Mouse (Mus musculus): ENCODE data around the gene Hcst. TPM values are rescaled to one million over a fixed set of nuclear protein-coding genes. Genes with fewer than 3 reads are reported as not detected.

The Hcst gene
- polyA plus RNA-seq, 1 experiment from 2014 or later: 2.7 TPM

DNA sequence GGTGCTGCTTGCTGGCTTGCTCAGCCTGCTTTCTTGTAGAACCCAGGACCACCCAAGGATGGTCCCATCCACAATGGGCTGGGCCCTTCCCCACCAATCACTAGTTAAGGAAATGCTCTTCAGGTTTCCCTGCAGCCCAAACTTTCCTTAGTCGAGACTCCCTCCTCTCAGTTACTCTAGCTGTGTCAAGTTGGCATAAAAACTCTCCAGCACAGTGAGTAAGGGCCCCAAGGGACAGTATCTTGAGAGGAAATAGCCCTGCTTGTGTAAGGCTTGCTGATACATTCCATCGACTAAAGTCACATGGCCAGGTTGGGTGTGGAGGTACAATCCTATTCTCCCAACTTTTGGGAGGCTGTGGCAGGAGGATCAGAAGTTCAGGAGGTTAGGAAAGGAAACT lies 10.5 kb upstream of the Hcst start:
- no peaks in the 10 kb centered on the region for H3K4me1 ChIP-seq
- H3K4me2 ChIP-seq: no peak overlapping the region
- H3K27me3 ChIP-seq: peaks cover under 1% of the 10 kb centered on the region; the same call in 1 of the 2 replicates
- WGBS: 31% methylated on average over 2 of the region's 2 CpGs
- no peak for ATAC-seq (ENCODE audit: insufficient number of reproducible peaks, low FRiP score, low TSS enrichment, low read depth)
- peaks cover 17% of the 10 kb centered on the region; the same call in 1 of the 2 replicates for H3K36me3 ChIP-seq
- H3K9me3 ChIP-seq: no peaks in the 10 kb centered on the region
- no peak overlapping the region for H3K9ac ChIP-seq
- H3K4me3 ChIP-seq: no peak overlapping the region
- H3K27ac ChIP-seq: no peak overlapping the region

DNA sequence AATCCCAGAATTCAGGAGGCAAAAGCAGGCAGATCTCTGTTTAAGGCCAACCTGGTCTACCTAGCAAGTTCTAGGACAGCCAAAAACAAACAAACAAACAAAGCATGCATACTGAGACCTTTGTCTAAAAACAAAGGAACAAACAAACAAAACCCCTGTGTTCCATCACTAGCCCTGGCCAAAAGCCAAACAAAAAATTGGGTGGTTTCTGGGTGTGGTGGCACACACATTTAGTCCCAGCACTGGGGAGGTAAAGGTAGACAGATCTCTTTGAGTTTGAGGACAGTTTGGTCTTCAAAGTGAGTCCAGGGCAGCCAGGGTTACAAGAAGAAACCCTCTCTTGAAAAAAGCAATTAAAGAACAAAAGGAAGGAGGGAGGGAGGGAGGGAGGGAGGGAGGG lies 9.7 kb upstream of the Hcst start:
- Histone ChIP-seq H3K9ac (no peak overlapping the region), H3K27ac (no peak overlapping the region), H3K36me3 (0 out of 2 replicates have a peak, but pooled peaks cover 18% of the 10 kb centered on the region), H3K27me3 (no peaks in the 10 kb centered on the region), H3K4me2 (no peak overlapping the region), H3K4me3 (no peak overlapping the region), H3K9me3 (no peaks in the 10 kb centered on the region), H3K4me1 (no peaks in the 10 kb centered on the region)
- ATAC-seq (ENCODE audit: insufficient number of reproducible peaks, low FRiP score, low TSS enrichment, low read depth): no peak

DNA sequence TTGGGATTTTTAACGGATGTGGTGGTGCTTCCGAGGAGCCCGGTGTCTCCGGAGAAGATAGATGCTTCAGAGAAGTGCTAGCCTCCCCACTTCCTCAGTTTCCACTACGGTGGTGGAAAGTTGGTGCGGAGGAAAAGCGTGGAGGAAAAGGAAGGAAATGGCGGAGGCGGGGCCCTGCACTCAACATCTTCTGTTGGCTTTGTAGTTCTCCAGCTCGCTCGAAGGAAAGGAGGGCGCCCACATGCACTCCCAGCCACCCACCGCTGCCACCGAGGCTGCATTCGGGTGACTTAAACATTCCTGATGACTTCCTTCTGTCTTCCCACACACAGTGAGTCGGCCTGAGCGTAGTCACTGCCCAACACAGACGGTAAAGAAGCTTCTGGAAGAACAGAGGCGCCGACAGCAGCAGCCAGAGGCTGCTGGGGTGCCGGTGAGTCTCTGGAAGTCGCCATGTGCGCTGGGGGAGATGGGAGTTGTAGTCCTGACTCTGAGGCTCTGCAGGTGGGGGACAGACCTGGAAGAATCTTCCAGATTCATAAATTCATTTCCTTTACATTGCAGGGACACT lies 3.5 kb upstream of the Hcst start:
- no peaks in the 10 kb centered on the region for H3K9me3 ChIP-seq
- H3K36me3 ChIP-seq: 0 out of 2 replicates have a peak, but pooled peaks cover 18% of the 10 kb centered on the region
- H3K9ac ChIP-seq: 0 out of 2 replicates have a peak overlapping the region, but pooled peaks have one; percentile 37
- ATAC-seq (ENCODE audit: insufficient number of reproducible peaks, low FRiP score, low TSS enrichment, low read depth): no peak
- H3K27ac ChIP-seq: peak overlapping the region; percentile 2; the same call in 1 of the 2 replicates
- peak overlapping the region; percentile 58 for H3K4me3 ChIP-seq
- H3K27me3 ChIP-seq: peaks cover 3% of the 10 kb centered on the region; the same call in 1 of the 2 replicates
- H3K4me2 ChIP-seq: peak overlapping the region; percentile 93
- WGBS: 39% methylated on average over 23 of the region's 23 CpGs
- peaks cover 25% of the 10 kb centered on the region for H3K4me1 ChIP-seq

DNA sequence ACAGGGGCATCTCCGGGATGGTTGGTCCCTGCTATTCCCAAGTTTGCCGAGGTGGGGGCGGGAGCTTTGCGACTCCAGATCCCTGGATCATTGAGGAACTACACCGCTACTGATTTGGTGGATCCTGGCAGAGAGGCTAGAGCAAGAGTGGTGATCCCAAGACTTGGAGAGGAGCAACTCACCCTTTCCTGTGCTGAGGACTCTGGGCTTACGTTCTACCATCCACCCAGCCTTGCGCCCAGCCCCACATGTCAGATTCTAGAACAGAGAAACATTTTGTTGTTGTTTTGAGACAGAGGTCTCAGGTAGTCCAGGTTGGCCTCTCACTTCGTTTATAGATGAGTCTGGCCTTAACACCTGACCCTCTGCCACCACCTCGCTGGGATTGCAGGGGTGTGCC lies 2.9 kb upstream of the Hcst start:
- peaks cover 3% of the 10 kb centered on the region; the same call in 1 of the 2 replicates for H3K27me3 ChIP-seq
- peak overlapping the region; percentile 36; the same call in 1 of the 2 replicates for H3K9ac ChIP-seq
- 12% methylated on average over 9 of the region's 9 CpGs for WGBS
- H3K4me1 ChIP-seq: peaks cover 25% of the 10 kb centered on the region
- no peaks in the 10 kb centered on the region for H3K9me3 ChIP-seq
- peak overlapping the region; percentile 93 for H3K4me2 ChIP-seq
- H3K36me3 ChIP-seq: 0 out of 2 replicates have a peak, but pooled peaks cover 18% of the 10 kb centered on the region
- peak overlapping the region; percentile 58 for H3K4me3 ChIP-seq
- ATAC-seq (ENCODE audit: insufficient number of reproducible peaks, low FRiP score, low TSS enrichment, low read depth): no peak
- 0 out of 2 replicates have a peak overlapping the region, but pooled peaks have one; percentile 2 for H3K27ac ChIP-seq

DNA sequence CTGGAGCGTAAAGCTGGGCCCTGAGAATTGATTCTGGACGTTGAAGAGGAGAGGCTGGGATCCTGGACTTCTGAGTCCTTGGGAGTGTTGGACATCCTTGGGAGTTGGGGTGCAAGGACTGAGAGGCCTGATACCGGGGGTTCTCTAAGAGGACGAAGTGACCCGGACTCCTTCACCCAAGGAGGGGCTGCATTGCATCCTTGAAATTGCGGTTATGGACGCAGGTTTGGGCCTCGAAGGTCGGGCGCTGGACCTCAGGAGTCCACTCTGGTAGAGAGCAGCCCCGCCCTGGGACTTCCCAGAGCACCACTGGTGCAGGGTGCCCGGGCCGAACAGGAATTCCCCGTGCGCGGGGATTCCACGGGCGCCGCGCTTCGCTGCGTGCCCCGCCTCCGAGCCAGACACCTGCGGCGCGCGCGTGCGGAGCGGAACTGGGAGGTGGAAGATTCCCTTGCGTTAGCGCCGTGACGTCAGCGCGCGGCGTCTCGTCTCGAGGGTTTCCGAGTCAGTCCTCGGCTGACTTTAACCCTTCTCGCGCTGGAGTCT lies 2.3 kb upstream of the Hcst start:
- Histone ChIP-seq H3K4me3 (peak overlapping the region; percentile 58), H3K9me3 (no peaks in the 10 kb centered on the region), H3K9ac (peak overlapping the region; percentile 36), H3K27ac (no peak overlapping the region), H3K4me1 (peaks cover 25% of the 10 kb centered on the region), H3K36me3 (0 out of 2 replicates have a peak, but pooled peaks cover 16% of the 10 kb centered on the region), H3K27me3 (peaks cover 3% of the 10 kb centered on the region; the same call in 1 of the 2 replicates), H3K4me2 (peak overlapping the region; percentile 93)
- WGBS: under 1% methylated on average over 45 of the region's 45 CpGs
- peak; percentile 27; the same call in 1 of the 2 replicates for ATAC-seq (ENCODE audit: insufficient number of reproducible peaks, low FRiP score, low TSS enrichment, low read depth)

DNA sequence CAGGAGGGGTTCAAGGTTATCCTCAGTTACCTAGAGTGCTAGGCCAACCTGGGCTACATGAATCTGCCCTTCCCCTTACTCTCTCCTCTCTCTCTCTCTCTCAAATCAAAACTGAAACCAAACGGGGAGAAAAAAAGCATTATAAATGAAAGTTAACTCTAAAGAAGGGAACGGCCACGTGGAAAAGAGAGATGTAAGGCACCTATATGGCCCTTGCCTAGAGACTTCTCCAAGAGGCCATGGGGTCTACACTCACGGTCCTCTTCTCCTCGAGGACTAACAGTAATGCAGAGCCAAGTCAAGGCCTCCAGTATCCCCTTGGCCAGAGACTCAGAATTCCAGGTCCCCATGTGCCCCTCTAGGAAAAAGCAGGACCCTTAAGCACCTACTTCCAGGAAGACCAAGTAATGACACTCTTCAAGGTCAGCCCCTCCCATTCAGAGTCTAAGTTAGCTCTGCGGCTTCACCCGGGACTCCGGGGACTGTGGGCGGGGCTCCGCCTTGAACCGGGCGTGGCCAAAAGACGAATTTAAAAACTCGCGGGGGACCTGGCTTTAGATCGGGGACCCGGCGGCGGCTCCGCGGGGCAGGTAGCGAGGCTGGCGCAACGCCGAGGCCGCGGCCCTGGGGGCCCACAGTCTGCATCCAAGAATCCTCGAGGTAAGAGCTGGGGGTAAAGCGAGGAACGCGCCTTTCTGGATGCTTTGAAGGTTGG lies 1.7 kb upstream of the Hcst start, which contains the start of gene Nfkbid:
Nfkbid (plus strand) TSS at position 558 of the 715 bp plus-strand sequence.
- peak within 1 kb of the TSS; percentile 58 for H3K4me3 ChIP-seq
- H3K9ac ChIP-seq: peak within 1 kb of the TSS; percentile 36
- no peaks in the 10 kb centered on the region for H3K9me3 ChIP-seq
- H3K4me1 ChIP-seq: peaks cover 25% of the 10 kb centered on the region
- H3K4me2 ChIP-seq: peak within 1 kb of the TSS; percentile 93
- 0 out of 2 replicates have a peak within 1 kb of the TSS, but pooled peaks have one; percentile 2 for H3K27ac ChIP-seq
- 10% methylated on average over 31 of the region's 31 CpGs for WGBS
- H3K27me3 ChIP-seq: peaks cover 3% of the 10 kb centered on the region; the same call in 1 of the 2 replicates
- H3K36me3 ChIP-seq: 0 out of 2 replicates have a peak, but pooled peaks cover 11% of the 10 kb centered on the region
- ATAC-seq (ENCODE audit: insufficient number of reproducible peaks, low FRiP score, low TSS enrichment, low read depth): no peak

DNA sequence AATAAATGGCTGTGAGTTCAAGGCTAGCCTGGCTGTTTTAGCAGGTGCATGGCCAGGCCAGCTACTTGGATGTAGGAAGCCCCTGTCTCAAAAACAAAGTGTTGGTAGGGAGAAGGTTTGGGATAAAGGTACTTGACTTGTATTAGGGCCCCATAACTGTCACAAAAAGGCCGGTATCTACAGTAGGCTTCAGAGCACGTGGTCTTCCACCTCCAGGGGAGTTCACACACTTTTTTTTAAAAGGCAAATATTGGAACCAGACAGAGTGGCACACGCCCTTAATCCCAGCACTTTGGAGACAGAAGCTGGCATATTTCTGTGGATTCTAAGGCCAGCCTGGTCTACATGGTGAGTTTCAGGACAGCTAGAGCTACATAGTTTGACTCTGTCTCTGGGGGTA lies 1.0 kb upstream of the Hcst start:
- H3K36me3 ChIP-seq: 0 out of 2 replicates have a peak, but pooled peaks cover 6% of the 10 kb centered on the region
- peaks cover 3% of the 10 kb centered on the region; the same call in 1 of the 2 replicates for H3K27me3 ChIP-seq
- H3K4me1 ChIP-seq: peaks cover 25% of the 10 kb centered on the region
- no peak for ATAC-seq (ENCODE audit: insufficient number of reproducible peaks, low FRiP score, low TSS enrichment, low read depth)
- H3K9me3 ChIP-seq: no peaks in the 10 kb centered on the region
- no peak overlapping the region for H3K27ac ChIP-seq
- no peak overlapping the region for H3K9ac ChIP-seq
- no peak overlapping the region for H3K4me2 ChIP-seq
- 71% methylated on average over 3 of the region's 3 CpGs for WGBS
- no peak overlapping the region for H3K4me3 ChIP-seq

DNA sequence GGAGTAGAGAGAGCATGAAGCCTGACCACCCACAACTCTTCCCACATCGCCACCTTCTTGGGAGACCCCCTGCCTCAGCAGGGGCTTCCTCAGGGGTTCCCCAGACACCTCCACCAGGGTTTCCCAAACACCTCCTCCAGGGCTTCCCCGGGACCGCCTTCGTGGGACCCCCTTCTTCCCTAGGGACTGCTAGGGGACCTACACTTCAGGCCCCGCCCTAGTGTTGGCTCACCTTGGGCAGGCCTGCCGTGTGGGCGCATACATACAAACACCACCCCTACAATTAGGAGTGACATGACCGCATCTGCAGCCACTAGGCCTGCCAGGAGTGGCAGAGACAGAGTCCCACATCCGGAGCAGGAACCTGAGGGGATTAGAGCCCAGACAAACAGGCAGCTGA lies 1.8 kb downstream of the Hcst start:
- 78% methylated on average over 9 of the region's 9 CpGs for WGBS
- no peak for ATAC-seq (ENCODE audit: insufficient number of reproducible peaks, low FRiP score, low TSS enrichment, low read depth)
- peaks cover 17% of the 10 kb centered on the region for H3K4me1 ChIP-seq
- no peak overlapping the region for H3K4me3 ChIP-seq
- H3K27me3 ChIP-seq: 0 out of 2 replicates have a peak, but pooled peaks cover 3% of the 10 kb centered on the region
- no peak overlapping the region for H3K9ac ChIP-seq
- H3K4me2 ChIP-seq: no peak overlapping the region
- no peak overlapping the region for H3K27ac ChIP-seq
- H3K9me3 ChIP-seq: no peaks in the 10 kb centered on the region
- H3K36me3 ChIP-seq: no peaks in the 10 kb centered on the region

DNA sequence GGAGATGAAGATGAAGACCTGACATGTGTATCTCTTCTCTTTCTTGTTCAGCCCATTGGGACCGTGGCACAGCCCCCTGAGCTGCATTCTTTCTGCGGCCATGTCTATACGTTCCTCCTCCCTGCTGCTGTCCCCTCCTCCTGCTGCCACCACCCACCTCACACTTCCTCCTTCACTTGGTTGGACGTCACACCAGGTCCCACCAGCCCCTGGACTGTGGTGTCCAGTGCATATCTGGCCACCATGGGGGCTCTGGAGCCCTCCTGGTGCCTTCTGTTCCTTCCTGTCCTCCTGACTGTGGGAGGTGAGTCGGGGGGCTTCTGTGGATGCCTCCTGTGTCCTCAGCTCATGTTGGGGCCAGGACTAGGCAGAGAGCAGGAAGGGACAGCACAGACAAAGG lies 6.1 kb downstream of the Hcst start, which contains the start of gene Tyrobp:
Tyrobp (plus strand) TSS at position 165 of the 400 bp plus-strand sequence.
- Histone ChIP-seq H3K9ac (no peak within 1 kb of the TSS), H3K27me3 (no peaks in the 10 kb centered on the region), H3K4me2 (no peak within 1 kb of the TSS), H3K4me3 (no peak within 1 kb of the TSS), H3K9me3 (no peaks in the 10 kb centered on the region), H3K36me3 (no peaks in the 10 kb centered on the region), H3K27ac (0 out of 2 replicates have a peak within 1 kb of the TSS, but pooled peaks have one; percentile 17), H3K4me1 (no peaks in the 10 kb centered on the region)
- no peak for ATAC-seq (ENCODE audit: insufficient number of reproducible peaks, low FRiP score, low TSS enrichment, low read depth)
- 60% methylated on average over 5 of the region's 5 CpGs for WGBS

DNA sequence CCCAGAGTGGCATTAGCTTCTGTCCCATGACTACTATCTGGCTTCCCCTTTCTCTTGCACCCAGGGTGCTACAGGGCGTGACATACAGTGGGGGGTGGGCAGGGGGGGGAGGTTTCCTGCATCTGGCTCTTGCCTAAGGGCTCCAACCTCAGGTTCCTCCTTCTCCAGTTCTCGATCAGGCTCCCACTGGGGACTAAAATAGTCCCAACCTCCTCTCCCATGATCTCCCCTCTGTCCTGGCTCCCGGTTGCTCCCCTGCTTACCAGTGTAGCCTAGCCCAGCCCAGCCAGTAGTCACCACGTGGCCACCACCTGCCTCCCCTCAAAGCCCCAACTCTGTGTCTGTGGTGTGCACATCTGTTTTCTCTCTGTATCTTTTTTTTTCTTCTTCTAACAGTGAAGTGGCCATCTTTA lies 6.9 kb downstream of the Hcst start:
- Histone ChIP-seq H3K4me2 (no peak overlapping the region), H3K27ac (no peak overlapping the region), H3K27me3 (no peaks in the 10 kb centered on the region), H3K4me3 (no peak overlapping the region), H3K9ac (no peak overlapping the region), H3K9me3 (no peaks in the 10 kb centered on the region), H3K4me1 (no peaks in the 10 kb centered on the region), H3K36me3 (no peaks in the 10 kb centered on the region)
- no peak for ATAC-seq (ENCODE audit: insufficient number of reproducible peaks, low FRiP score, low TSS enrichment, low read depth)
- 47% methylated on average over 4 of the region's 4 CpGs for WGBS

DNA sequence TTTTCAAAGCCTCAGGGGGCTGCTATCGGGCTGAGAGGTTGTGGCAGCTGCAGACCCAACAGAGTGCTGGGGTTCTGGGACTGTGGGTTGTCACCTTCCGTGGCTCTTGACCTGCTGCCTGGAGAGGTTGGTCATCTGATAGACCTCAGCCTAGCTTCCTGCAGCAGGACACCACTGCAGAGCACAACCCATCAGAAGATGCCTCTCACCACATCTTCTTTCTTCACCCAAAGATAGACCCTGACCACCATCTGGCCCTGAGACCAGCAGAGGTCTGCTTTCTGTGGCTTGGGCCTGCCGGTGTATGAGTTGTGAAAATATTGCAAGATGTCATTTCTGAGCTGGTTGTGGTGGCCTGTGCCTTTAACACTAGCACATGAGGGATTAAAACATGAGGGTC lies 8.6 kb downstream of the Hcst start:
- H3K4me1 ChIP-seq: no peaks in the 10 kb centered on the region
- no peak overlapping the region for H3K4me3 ChIP-seq
- no peak overlapping the region for H3K27ac ChIP-seq
- no peaks in the 10 kb centered on the region for H3K27me3 ChIP-seq
- H3K9me3 ChIP-seq: no peaks in the 10 kb centered on the region
- 81% methylated on average over 3 of the region's 3 CpGs for WGBS
- no peaks in the 10 kb centered on the region for H3K36me3 ChIP-seq
- no peak overlapping the region for H3K9ac ChIP-seq
- H3K4me2 ChIP-seq: no peak overlapping the region
- no peak for ATAC-seq (ENCODE audit: insufficient number of reproducible peaks, low FRiP score, low TSS enrichment, low read depth)
